Mouse (Mus musculus) ovary, adult 18-20 months (tissue): Measurements from ENCODE around the gene Thrb.

Experiments
- DNase-seq: peaks from one replicate; pipeline ENCODE4 v3.0.0; 2022; ENCODE audit warnings: low spot score, mixed read lengths

The Thrb gene

DNA sequence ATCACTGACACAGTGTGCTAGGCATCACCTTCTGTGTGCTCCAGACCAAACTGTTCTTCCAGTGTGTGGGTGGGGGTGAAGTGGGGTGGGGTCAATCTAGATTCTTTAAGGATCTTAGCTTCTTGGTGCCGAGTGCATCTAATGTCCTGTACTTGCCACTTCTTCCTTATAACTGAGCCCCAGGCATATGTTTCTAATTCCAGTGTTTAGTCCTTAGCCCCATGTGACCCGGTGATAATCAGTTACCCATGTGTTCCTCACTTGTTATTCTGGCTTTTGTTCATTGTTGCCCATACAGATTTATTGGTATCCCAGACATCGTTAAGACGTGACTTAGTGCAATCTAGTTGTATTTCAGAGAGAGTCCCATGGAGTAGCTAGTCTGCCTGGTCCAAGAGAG lies 121.9 kb downstream of the Thrb start:
- DNase-seq, result no peak

DNA sequence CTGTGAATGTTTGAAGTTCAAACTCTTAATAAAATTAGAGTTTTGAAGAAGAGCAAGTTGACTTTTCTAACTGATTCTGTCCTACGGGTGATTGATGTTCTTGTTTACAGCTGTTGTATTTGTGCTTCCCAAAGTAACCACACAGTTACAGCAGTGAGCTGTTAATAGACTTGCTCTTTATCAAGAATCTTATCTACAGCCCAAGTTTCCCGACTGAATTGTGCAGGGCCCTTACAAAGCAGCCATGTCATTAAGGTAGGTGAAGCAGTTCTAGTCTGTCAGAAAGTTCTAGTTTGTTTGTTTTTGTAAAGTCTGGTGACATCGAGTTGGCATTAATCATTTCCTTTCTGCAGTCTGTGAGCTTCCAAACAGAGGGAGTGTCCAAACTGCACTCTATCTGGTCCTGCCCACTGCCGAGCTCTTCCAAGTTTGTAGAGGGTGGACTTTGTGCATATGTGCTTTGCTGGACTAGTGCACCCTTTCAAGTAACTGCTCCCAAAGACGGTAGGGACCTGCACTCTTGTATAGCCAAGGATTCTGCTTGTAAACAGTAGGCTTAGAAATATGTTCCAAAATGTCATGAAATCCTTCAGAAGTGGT lies 124.2 kb downstream of the Thrb start:
- DNase-seq, result no peak

DNA sequence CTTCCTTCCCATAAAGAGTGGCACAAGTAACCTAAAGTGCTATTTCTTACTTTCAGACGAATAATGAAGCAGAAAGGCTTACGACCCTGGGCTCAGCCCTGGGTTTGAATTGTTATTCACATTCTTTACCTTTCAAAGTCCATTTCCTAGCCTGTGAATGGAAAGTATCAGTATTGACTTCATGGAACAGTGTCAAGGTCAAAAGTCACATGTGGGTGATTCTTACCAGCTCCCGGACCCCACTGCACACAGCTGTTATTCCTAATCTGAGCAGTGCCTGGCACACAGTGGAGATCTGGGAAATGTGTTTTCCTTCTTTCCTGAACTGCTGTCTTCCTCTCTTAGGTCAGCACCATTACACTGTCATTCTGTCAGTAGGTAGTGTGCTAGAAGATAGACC lies 125.3 kb downstream of the Thrb start:
- no peak for DNase-seq

DNA sequence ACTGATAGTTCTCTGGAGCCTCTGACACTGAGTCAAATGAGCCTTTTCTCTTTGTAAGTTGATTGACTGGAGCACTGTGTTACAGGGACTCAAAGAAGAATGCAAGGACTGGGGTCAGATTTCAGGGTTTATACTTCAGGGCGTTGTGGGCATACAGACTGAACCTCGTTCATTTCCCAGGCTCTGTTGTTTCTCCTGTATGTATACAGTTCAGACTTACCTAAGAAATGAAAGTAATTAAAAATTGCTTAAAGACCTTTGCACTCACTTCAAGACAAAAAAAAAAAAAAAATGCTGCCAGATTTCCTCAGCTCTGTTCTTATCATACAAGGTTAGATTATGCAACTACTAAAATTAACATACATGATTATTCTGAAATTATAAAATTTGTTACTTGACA lies 126.2 kb downstream of the Thrb start:
- no peak for DNase-seq

DNA sequence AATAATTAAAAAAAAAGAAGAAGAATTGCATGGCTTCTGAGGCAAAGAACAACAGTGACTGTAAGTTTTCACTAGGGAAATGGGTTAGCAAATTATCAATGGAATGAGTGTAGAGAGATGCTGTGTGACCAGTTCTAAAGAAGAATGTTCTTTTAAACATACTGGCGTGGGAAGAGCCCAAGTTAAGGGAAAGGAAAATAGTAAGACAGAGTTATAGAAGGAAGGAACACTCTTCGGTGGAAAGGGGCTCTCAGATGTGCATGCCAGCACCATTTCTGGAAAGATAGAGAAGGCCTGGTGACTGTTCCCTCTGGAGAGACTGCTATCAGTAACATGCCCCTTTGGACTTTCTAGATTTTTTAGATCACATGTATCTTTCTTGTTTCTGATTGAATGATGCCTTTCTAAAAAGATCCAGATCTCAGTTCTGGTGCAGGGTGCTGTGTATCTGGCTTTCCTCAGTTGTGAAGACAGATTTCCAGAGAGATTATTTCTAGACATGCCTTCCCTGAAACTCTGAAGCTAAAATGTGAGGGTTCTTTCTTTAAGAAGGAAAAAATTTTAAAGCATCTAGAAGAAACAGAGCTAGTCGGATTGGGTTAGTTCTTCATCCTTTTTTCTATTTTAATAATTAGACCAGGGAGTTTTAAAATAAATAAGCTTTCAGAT lies 144.0 kb downstream of the Thrb start:
- DNase-seq, result no peak

DNA sequence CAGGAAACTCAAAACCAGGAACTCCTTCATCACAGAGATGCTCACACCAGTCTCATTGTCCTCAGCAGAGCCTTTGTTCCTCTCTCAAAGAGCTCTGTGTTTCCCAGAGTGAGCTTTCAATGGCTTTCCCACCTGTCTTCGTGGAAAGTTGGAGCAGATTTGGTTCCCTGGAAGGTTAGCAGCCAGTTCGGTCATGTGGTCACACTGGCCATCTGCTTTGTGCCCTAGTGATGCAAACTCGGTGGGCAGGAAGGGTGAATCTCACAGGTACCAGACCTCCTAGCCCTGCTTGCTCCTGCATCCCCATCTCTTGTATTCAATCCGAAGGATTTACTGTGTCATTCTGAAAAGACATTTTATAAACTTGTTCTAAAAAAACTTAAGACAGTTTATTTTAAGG lies 151.0 kb downstream of the Thrb start:
- no peak for DNase-seq

DNA sequence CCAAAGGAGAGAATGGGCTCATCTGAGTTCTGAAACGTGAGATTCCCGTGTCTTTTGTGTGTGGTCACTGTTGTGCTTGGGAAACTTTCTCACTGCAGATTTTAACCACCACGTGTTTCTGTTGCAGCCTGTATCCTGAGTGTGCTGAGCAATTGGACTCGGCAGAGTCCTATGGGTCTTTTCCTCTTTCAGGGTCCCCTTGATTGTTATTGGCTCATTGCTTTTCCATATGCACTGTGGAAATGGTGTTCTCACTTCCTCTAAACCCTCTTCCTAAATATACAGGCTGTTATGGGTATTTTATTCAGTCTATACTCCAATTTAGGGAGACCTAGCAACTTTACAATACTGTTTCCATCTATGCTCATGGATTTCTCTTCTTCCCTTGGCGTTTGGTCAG lies 152.4 kb downstream of the Thrb start:
- no peak for DNase-seq

DNA sequence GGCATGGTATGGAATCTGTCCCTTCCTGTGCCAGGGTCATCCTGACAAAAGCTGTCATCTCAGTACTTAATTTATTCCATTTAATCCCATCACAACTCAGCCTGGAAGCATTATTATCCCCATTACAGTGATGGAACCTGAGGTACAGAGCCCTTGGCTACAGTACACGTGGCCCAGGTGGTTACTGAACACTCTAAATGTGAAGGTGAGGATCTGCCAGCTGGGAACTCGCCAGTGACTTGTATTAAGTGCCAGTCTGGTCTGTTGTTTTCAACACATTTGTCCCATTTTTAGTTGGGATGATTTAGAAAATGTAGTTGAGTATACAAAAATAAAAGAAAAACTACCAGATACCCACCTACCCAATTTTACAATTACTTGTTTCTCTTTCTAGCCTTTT lies 155.0 kb downstream of the Thrb start:
- DNase-seq, result no peak

DNA sequence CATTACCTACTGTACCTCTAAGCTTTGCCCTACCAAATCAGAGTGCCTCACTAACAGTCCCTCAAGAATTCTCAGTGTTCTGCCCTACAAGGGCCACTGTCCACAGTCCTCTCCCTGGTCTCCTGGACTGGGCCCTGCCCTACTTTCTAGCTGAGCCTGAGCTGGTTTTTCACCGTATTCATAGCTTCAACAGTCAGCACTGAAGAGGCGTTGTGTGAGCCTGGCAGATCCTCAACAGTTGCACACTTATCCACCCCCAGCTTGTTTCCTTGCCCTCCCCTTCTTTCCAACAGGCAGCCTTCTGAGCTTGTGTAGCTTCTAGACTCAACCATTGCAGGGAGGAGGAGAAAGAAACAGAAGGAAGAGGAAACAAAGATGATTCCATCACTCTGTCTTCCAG lies 158.0 kb downstream of the Thrb start:
- no peak for DNase-seq

DNA sequence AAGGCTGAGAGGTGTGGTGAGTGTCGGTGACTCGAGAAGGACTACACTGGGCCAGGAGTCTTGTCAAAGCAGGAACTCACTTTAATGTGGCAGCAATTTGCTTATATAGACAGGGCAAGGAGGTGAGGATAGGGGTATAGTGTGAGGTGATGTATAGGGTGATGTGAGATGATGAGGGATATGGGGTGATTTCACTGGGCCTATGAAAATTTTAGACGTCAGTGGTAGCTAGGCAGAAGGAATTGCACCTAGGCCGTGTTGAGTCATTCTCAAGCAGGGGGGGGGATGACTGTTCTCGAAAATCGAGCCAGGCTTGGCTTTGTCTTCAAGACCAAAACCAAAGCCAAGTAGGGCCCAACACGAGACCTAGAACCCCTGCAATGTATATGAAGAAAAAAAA lies 162.7 kb downstream of the Thrb start:
- DNase-seq, result no peak

DNA sequence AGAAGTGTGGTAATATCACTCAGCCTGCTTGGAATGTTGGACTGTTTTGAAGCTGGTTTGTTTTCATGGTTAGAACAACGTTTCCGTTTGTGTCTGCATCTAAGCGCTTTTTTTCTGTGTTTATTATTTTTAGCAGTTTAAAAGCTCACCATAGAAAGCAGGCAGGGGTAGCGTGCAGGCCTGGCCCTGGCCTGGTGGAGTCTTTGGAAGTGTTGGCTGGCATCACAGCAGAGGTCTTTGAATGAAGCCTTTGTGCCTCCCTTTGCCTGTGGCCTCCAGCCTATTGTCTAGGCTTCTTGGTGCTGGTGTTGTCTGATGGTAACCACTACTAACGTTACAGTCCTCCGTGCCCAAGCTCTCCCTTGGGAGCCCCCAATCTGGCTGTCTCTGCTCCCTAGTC lies 167.3 kb downstream of the Thrb start:
- DNase-seq, result no peak

DNA sequence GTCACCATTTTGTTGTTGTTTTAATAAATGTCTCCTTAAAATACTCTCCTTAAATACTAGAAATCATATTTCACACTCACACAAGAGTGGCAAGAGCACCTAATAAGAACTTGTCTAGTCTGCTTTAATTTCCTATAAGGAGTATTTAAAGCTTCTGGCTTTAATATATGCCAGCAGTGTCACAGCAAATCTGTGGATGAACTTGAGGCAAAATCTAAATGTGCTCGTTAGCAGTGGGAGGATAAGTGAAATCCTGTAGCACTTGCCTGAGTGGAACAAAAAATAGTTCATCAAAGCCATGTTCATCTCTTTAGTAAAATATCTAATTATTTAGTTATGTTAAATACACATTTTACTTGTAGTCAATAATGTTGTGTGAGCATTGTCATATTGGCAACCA lies 175.7 kb downstream of the Thrb start:
- DNase-seq, result no peak

DNA sequence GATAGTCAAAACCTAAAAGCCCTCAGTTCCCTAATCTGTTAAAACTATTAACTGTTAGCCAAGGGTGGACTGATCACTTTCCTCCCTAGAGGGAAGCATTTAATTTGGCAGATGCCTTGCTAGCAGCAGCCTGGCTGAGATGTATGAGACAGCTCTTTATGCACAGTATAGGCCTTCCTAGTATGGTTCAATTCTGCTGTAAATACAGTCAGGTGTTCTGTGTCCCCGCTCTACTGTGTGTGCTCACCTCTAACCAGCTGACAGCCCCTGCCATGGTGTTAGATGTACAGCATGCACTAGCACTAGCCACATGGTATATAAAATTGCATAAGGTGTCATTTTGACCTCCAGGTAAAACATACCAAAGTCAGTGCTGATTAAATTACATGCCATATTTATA lies 176.7 kb downstream of the Thrb start:
- no peak for DNase-seq

DNA sequence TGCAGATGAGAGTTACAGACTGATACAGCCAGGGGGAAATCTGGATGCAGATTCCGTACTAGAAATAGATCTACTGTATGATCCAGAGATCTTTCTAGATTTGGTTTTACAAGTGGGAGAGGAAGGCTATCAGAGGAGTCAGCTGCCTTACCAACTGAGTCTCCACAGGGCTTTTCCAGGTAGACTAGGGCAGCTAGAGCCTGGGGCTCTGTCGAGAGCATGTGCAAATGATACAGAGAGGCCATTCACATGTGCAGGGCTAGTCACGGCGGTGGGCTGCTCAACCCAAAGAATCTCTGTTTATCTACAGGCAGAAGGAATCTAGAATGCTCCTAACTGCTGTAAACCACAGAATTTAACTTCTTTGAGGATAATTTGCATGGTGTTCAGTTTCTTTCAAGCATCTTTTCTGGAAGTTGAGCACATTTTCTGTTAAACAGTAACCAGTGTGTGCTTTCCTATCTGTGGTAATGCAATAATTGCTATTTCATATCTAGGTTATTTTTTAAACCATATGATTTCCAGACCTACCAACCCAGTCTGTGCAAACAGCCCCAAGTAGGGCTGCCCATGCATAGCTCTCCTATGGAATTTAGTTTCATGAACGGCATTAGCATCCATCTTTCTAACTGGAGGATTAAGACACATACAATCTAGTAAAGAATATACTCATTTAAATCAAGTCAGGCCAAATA lies 185.1 kb downstream of the Thrb start:
- no peak for DNase-seq

DNA sequence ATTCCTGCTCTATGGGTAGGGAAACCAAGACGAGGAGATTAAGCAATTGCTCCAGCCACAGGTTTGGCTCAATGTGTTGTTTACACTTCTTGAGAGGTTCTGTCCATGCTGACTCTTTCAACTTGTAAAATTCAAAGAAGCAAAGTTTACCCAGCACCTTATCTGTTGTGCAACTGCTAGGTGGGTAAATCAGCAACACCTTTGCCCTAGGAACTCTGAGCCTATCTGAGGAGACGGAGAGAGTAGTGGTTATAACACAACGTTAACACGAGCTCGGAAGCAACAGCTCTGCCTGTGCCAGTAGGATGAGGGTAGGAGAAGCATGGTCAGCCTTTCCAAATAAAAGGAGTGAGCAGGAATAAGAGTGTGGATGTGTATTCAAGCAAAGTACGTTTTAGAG lies 185.8 kb downstream of the Thrb start:
- DNase-seq, result no peak

DNA sequence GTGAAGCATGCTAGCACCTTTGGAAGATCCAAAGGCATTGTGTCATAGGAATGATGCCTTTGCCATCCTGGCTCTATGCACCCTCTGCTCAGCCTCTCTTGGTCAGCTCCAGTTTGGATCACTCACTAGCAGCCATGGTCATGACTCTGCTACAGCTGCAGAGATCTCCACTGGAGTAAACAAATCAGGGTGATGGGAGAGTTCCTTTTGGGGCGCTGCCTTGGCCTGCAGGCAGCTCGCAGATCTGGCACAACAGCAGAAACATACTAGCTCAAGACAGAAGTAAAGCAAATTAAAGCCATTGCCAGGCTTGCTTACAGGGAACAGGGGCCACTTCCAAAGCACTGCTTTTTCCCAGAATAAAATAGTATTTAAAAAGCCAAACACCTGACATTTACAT lies 186.6 kb downstream of the Thrb start:
- no peak for DNase-seq

DNA sequence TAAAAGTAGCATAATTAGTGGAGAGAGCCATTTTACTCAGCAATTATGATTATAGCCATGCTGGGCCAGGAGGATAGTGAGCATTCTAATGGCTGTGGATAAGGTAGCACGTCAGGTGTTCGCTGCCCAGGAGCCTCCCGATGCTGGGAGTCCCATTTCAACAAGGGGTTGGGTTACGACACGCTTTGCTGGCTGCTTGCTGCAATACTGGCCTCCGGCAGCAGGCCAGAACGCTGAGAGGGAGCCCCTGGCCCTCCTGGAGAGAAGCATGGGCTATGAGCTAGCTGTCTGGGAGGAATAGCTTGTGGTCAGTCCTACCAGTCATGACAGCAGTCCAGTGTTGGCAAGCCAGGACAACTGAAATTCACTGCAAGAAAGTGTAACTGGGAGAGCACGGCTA lies 187.2 kb downstream of the Thrb start:
- DNase-seq, result no peak

DNA sequence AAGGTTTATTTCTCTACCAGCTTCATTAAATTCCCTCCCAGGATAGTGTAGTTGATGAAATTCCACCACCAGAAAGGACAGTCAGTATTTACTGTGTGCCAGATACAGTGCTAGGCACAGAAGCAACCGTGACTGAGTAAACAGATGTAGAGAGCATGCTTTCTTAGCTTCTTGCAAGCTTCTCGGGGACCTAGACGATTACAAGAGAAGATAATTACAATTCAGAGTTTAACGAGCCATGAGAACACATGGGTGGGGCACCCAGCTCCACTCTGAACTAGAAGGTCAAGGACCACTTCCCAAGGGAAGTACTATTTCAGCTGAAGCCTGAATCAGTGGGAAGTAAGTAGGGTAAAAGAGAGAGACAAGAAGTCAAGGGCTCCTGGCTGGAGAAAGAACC lies 190.3 kb downstream of the Thrb start:
- no peak for DNase-seq

DNA sequence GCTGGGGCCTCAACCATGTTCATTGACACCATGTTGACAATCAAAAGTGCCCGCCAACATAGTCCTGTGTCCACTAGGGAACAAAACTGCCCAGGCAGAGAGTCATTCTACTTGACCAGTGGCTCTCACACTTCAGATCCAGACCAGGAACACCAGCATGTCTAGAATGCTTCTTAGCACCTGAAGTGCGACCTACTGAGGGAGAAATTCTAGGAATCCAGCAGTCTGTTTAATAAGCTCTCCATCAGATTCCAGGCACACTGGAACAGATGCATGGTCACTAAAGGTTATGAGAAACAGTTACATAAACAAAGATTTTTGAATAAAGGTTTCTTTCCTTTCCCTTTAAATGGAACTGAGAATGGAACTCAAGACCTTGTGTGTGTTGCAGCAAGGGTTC lies 192.2 kb downstream of the Thrb start:
- no peak for DNase-seq

DNA sequence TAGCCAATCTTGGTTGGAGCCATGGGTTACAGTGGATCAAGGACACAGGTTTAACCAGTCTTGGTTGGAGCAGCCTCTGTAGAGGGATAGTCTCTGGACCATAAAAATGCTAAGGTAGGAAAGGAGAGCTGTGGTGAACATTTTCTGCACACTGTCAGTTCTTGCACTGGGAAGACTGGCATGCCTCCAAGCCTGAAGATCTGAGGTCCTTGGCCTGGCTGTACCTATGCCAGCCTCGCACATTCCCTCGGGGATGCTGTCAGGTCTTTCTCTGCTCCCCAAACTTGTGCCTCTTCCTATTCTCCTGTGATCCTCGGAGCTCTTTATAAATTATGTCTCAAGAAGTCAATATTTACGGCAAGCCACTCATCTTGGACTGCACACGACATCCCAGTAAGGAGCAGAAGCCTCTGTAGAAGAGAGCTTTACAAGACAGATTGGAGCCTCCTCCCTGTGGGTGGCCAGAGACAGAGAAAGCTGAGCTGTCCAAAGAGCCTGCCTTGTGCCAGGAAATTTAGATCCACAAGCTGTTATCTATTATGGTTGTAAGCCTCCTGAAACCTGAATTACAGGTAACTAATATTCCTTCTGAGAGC lies 199.8 kb downstream of the Thrb start:
- DNase-seq, result no peak

DNA sequence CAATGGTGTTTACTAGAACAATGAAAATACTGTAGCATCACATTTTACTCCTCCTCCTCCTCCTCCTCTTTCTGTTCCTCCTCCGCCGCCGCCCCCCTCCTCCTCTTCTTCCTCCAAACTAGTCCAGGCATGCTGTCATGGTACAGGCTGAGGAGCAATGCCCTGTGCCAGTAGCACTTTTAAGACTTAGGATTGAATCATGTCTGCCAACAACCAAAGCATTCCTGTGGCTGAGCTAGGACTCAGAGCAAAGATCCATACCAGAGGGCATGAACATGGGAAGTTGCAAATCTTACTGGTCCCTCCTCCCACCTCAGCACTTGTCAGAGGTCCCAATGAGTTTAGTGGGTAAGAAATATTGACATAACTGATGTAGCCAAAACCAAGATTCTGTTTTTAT lies 202.6 kb downstream of the Thrb start:
- no peak for DNase-seq

DNA sequence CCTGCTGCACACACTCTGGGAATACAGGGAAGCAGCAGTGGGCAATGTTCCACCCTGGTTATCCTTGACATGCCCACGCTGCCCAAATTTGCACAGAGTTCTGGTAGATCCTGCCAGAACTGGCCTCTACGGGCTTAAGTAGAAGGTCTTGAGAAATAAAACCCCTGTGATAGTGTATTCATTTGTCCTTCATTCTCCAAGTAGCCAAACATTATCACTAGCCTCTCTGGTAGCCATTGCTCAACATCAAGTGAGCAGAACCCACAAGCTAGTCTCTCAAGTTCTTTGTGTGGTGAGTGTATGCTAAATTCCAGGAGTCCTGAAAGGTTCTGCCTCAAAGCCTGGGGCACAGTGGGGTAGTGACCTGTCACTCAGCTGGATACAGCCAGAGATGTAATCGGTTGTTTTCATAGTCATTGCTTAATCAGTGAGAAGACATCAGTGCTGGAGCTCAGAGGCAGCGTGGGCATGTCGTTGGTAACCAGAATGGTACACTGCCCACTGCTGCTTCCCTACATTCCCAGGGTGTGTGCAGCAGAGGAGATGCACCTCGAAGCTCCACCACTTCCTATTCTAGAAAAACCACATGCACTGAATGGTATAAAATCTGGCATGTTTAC lies 203.8 kb downstream of the Thrb start:
- DNase-seq, result no peak

DNA sequence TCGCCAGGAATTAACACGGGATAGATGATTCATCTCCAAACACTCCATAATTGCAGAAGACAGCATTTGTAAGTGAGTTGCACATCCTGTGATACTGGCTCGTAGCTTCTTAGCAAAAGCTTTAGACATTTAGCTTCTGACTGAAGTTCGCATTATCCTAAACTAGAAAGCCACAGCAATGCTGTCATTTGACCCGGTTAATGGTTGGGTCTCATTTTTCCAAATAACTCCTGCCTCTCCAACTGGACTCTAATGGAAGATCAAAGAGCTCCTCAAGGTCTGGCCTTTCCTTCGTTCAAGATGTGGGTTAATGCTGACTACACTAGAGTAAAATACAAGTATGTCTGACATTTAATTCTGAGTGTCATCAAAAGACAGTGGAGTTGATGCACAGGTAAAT lies 208.3 kb downstream of the Thrb start:
- DNase-seq, result no peak
